Mouse (Mus musculus) heart, adult 2 months (tissue): ENCODE results near the gene Wdr81.

Experiments used
- EP300 ChIP-seq: fragments of 200-500 bp; IDR thresholded peaks from 2 replicates; pipeline ENCODE4 v1.6.1; 2011; ENCODE audit warnings: low read depth, low read length, control low read depth; ENCODE audit not compliant: insufficient read depth
- POLR2A ChIP-seq: fragments of 200-500 bp; IDR thresholded peaks from 2 replicates; pipeline ENCODE4 v1.6.1; 2011; ENCODE audit warnings: mild to moderate bottlenecking, low read depth, low read length, control low read depth; ENCODE audit not compliant: insufficient read depth

GRCm38 (mm10) chr11:75467512-75468215 is 13.1 kb upstream of the Wdr81 start:
- no peak; the same call in 1 of the 2 replicates for TF ChIP-seq POLR2A
- TF ChIP-seq EP300, result no peak
